Mouse (Mus musculus): ENCODE measurements around the gene Zfp110.
"Not testable (repeated sequence)": the region's sequence is repeated elsewhere in the genome, so short reads cannot be mapped to it uniquely, and the experiment has no call there.

The Zfp110 gene

DNA sequence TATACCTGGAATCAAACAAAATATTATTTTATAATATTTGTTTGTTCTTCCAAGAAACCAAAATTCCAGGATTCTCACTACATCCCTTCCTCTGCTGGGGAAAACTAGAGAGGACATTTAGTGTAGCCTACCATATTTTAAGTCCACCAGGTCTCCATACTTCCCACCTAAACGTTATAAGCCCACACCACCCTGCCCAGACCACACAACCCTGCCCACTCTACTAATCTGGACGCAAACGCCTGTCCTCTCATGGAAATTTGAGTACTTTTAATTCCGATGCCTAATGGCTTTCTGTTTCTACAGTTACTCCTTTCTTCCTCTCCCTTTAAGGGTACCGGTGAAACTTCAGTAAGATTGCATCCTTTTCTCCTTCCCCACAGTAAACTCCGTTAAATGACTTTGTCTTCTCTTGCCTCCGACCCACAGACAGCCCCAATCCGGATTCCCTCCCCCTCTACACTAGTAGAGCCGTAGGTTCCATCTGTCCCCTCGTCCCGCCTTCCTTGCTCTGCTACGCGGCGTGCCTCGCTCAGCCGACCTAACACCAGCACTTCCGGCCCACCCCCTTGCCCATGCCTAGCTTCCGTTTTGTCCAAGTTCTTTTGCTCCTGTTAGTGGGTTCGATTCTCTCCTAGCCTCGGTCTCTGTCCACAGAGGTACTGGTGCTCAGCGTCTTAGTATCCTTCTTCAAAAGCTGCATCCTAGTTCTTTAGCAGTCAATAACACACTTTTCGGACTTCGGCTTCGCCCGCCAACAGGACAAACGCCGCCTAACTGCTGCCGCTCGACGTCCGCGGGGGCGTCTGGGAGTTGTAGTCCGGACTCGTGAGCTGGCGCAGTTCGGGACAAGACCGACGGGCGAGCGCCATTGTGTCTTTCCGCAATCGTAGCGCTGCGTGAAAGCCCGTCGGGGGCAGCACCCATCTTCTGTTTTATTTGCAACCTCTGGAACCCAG, at the start of gene Zfp110:
TSS of gene Zfp110 (plus strand) at position 600 of the 959 bp plus-strand sequence.
- DNase-seq: peak; percentile 91

DNA sequence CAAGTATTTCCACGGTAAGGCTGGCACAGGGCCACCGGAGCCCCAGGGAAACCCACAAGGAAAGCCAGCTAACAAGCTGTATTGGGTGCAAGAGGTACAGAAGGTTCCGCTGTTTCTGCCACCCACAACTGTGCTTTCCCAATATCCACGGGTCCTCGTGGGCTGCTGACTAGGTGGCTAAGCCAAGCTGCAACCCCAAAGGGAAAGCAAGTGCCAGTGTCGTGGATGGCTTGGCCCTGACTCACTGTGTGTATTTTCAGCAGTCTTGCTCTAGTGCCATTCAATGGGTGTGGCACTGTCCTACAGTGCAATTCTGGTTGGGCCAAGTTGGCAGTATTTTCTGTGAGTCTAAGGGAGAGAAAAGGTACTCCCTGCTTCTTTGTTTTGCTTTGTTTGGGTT, 47.2 kb upstream of the Zfp110 start:
- no peak for DNase-seq

DNA sequence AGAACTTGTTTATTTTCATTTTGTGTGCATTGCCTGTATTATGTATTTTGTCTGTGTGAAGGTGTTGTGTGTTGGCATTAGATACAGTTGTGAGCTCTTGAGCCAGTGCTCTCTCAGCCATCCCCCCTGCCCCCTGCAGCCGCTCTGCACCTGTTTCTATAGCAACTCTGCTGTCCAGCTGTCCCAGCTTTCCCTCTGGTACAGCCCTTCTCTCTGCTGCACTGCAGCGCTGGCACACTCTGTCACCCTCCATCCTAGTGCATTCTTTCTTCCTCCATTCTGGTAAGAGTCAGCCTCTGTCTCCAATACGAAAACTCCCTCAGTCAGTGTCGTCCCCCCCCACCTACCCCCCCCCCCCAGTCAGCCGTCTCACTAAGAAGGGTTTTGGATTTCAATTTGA, 46.5 kb upstream of the Zfp110 start:
- DNase-seq: no peak

DNA sequence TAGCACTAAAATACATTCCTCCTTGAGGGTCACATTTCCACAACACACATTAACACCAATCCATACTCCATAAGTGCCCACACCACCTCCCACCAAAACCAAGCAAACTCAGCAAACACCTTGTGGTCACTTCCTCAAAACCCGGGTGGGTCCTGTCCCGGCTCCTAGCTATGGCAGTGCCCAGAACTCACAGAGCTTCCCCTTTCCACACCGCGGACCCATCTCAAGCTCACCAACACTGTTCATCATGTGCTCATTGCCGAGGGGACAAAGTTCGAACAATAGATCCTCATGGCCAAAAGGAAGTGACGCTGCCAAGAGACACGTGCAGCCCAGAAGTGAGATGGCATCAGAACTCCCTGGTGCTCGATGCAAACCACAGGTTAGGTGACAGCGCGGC, 41.9 kb upstream of the Zfp110 start:
- DNase-seq: not testable (repeated sequence)

DNA sequence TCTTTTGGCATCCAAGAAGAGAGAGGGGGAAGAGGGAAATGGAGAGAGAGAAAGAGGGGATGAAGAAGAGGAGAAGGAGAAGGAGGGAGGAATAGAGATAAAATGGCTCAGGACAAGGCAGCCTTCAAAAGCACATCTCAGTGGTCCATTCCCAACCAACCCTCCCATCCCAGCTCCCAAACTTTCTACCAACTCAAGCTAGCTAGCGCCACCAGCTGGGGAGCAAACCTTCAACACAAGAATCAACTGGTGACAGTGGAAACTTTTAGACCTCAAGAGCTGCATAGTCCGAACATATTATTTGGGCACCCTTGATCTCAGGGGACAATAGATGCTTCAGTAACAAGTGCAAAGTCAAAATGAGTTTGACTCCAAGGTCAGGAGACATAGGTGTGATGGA, 36.6 kb upstream of the Zfp110 start:
- no peak for DNase-seq

DNA sequence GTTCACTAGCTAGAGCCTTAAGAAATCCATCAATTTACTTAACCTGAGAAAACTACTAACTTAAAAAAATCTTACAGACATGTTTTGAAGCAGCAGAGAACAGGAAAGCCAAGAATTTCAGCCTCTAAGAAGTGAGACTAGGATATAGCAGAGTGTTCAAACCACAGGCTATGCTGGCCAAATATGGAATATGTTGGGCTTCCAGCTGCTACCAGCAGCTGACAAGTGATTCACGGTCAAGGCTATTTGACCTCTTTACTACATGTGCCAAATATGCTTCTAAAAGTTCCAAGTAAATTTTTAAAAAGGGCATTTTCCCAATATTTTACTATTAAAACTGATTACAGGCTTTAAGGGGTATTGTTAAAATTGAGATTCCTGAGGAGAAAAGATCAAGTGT, 35.0 kb upstream of the Zfp110 start:
- no peak for DNase-seq

DNA sequence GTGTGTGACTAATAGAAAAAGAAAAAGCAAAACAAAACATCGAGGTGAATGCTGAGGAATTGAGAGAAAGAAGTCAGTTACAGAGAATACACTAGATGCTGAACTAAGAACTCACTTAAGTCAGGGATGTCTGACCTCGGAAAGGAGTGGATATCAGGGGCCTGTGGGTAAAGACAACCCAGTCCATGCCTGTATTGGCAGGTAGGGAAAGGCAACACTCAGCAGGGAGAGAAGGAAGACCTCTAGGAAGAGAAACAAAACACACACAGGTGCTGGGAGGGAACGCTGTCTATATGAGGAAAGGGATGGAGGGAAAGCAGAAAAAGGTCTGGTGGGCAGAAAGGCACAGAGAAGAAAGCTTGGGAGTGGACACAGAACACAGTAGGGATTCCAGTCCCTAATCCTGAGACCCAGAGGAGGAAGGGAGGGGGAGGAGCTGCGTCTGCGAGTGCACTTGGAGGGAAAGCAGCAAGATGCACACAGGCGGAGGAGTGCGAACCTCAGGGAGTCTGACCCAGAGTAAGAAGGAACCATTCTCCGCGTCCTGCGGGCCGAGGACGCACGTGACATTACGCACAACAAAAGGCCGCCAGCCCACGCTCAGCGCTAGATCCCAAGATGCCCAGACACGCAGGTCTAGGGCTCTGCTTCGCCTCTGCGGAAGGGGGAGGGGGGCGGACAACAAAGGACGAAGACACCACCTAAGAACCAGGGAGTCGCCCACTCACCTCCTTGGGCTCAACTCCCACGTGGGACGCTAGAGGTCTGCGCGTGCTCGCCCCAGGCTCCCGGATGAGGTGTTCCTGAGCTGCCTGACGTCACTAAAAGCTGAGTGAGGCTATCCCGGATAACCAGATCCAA, 31.5 kb upstream of the Zfp110 start, which contains the start of gene Zscan18:
TSS of gene Zscan18 (minus strand) at position 770 of the 861 bp plus-strand sequence.
- DNase-seq: peak; percentile 56

DNA sequence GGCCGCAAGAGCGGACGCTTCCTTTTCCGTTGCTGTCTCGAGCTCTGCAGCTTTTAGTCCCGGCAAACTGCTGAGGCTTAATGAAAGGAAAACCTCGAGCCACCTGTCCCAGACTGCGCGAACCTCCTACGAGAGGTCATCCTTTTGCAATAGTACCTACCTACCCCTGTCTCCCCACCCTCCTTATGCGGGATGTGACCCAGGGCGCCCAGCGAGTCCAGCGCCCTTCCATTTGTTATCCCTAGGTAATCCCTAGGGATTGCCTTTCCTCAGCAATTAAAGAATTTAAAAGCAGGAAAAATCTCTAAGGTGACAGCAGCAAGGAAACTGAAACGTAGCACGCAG, 30.9 kb upstream of the Zfp110 start:
- no peak for DNase-seq

DNA sequence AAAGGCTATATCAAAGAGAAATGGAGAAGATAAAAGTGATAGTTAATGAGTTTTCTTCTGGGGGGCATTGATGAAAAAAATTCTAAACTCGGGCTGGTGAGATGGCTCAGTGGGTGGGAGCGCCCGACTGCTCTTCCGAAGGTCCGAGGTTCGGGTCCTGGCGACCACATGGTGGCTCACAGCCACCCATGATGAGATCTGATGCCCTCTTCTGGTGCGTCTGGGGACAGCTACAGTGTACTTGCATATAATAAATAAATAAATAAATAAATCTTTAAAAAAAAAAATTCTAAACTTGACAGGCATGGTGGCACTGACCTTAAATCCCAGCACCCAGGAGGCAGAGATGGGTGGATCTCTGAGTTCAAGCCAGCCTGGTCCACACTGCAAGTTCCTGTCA, 19.0 kb upstream of the Zfp110 start:
- DNase-seq: no peak

DNA sequence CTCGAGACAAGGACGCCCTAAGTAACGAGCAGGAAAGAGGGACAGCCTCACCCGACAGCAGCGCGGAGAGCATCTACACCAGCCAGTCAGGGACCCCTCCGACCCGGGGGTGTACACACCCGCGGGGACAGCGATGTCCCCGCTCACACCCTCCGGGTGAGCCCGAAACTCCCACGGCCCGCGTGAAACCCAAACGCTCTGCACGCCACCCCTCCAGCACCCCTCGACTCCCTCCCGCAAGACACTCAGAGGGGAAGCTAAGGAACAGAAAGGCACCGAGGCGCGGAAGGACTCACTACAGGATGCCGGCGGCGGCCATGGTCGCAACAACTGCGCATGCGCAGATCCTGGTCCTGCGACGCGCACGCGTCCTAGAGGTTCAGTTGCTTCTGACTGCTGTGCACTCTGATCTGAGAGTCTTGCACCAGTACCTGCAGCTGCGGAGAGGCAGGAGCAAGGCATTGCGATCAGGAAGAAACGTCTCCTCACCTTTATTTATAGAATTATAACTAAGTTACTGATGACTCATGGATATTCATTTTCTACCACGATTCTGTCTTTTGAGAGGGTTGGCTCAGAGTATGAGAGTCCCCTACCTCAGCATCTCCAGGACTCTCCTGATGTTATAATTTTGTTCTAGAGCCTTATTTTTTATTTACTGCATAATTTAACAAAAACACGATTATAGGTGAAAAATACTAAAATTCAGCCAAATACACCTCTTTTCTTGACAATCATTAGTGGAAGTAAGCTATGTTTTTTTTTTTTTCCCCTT, 15.9 kb upstream of the Zfp110 start, which contains the start of gene Zfp329:
TSS of gene Zfp329 (minus strand) at position 338 of the 775 bp plus-strand sequence.
- peak; percentile 92 for DNase-seq

DNA sequence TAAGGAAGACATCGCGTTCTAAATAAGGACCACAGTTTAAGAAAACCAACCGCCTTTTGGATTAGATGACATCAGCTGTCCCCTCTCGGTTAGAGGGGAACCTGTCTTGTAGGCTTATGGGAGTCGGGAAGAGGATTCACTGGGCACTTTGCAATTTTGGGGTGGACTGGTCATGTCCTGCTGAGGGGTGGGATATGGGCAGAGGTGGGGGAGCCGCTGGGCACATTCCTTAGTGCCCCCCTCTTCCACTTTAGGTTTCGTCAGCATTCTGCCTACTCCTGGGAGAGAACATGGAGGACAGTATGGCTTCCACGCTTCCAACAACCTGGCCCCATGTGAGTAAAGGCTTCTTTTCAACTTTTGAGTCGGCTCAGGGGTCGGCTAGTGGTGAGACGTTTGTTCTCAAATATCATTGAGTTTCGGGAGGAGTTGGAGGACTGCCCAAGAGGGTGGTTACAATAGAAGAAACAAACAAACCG, 671 bp downstream of the Zfp110 start:
- peak; percentile 45 for DNase-seq

DNA sequence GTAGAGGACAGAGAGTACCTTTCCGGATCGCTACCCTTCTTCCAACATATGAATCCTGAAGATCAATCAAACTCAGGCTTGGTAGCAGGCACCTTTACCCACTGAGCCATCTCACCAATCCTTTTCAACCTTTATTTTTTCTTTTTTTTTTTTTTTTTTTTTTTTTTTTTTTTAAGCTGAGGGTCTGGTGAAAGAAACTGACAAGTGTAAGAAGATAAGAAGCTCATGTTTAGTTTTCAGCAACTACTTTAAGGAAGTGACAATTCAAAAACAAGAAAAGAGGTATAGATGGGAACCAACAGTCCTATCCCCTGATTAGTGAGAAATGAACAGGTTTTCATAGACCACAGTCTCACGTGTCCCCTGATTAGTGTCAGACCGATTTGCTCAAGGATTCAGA, 1.2 kb downstream of the Zfp110 start:
- no peak for DNase-seq

DNA sequence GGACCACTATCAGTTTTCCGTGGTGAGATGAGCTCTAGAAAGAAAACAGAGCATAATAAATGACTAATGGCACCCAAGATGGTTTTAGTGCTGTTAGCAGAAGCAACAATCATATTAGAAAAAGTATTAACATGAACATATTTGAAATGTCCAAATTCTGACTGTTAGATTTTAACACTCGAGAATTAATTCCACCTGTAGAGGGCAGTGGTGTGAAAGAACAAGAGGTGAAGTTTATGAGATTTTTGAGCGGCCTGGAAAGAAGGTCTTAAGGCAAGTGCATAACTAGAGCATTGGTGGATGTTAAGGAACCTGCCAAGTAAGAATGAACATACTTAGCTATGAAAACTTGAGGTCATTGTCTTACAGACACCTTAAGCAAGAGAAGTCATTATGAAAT, 39.7 kb downstream of the Zfp110 start:
- peak; percentile 30 for DNase-seq

DNA sequence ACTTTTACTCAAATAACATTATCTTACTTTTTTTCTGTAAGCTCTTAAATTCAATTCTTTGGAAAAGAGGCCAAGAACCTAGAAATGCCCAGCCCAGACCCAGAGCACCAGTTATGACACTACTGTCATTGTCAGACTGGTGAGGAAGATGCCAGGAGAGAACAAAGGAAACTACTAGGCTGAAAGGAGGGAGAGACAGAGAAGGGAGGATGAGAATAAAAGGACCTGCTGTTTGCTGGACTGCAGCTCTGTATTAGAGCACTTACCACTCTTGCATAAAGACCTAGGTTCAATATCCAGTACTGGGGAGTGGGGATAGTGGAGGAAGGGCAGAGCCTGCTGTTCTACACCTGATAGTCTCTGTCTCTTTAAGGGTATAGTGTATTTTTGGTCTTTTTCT, 45.5 kb downstream of the Zfp110 start:
- no peak for DNase-seq

DNA sequence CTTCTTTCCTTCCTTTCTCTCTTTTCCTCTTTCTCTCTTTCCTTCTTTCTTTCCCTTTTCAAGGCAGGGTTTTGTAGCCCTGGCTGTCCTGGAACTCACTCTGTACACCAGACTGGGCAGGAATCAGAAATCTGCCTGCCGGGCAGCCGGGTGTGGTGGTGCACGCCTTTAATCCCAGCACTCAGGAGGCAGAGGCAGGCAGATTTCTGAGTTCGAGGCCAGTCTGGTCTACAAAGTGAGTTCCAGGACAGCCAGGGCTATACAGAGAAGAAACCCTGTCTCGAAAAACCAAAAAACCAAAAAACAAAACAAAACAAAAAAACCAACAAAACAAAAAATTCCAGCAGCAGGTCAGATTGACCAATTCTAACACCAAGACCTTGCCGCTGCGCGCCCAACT, 45.9 kb downstream of the Zfp110 start:
- not testable (repeated sequence) for DNase-seq

DNA sequence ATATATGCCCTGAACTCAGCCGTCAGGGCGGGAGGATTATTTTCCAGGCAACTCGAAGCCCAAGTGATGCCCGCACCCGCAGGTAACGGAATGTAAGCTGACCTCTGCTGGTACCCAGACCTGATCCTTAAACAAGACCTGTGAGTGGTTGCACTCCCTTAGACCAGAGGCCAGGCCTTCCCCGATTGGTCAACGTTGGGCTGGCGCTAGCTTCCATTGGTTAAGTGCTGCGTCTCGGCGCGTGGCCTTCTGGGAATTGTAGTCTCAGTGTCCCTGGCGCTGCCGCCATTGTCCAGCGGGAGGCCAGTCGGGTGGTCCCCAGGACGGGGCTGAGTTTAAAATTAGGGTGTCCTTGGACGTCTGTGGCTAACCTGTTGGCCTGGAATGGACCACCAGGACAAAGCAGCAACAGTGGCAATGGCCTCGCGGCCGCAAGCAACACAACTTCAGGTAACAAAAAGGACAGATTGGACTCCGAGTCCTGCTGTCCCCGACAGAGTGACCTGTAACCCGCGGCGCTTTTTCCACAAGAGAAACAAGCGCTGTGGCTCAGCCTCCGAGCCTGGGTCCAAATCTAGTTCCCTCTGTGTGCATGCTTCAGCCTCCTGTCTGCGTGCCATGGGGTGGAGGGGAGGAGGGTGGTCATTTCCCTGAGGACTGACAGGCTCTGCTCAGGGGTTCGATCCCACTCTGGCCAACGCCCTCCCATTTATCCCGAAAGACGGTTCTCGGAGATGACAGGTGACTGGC, 46.5 kb downstream of the Zfp110 start, which contains the start of gene Zfp128:
TSS of gene Zfp128 (plus strand) at position 267 of the 750 bp plus-strand sequence.
- peak; percentile 93 for DNase-seq

DNA sequence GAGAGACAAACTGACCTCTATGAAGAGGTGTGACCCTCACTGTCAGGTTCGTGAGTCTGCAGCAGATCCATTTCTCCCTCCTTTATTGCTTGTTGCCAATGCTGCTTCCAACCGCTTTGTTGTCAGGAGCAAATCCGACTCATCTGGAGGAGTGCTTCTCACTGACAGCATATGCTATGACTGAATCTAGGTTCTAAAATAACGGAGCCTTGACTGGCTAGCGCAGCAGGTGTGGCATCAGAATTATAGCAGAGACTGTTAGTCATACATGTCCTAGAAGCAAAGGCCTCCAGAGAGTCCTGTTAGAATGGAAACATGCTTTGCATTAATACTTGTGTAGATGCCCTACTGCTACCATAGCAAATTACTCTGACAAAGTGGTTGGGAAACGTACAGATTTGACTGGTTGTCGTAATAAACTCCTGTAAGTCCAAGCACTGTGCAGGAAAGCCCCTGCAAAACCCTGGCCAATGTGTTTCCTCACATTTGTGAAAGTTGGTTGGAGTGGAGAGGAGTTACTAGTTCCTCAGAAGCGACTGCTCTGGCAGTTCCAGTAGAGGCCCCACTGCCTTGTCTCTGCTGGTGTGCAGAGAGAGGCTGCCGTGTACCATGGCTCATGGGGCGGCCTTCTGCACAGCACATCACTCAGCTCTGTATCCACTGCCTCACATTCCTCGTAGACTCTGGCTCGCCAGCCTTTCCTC, 52.2 kb downstream of the Zfp110 start:
- DNase-seq: no peak

DNA sequence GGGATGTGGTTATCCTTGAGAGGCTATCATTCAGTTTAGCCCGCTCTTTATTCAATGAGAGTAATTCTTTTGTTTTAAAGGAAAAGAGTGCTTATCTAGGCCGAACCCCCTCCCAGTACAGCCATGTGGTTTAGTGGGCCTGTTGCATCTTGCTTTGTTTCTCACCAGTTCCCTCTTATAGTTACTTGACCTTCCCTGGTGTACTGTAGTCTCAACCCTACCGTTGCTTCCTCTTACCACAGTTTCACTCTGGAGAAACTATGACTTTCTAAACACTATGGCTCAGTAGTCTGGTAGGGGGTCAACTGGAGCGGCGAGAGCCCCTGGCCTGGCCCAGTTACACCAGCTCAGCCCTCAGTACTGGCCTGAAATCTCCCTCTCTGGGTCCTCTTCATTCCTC, 53.0 kb downstream of the Zfp110 start:
- DNase-seq: no peak

DNA sequence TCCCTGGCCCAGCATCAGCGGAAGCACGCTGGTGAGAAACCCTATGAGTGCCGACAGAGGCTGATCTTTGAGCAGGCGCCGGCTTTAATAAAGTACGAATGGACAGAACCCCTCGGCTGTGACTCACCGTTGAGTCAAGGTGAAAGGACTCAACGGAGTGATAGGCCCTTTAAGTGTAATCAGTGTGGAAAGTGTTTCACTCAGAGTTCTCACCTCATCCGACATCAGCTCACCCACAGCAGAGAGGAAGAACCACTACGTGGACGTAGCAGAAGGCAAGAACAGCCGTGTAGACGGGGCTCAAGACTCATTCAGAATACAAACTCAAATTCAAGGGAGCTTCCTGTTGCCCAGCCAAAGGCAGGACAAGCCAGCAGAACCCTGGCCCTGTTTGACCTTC, 56.4 kb downstream of the Zfp110 start:
- DNase-seq: no peak

DNA sequence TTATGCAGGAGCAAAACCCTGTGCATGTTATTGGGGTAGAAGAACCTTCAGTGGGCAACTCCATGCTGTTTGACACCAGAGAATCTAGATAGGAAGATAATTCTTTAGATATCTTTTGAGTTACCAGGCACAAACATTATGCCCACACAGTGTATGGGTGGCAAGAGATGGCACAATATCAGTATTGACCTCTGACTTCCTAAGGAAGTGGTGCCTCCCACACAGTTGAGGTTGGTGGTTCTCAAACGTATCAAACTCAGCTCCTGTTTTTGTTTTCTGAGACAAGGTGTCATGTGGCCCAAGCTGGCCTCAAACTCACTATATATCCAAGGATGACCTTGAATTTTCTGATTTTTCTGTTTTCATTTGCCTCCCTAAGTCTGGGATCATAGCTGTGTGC, 56.8 kb downstream of the Zfp110 start:
- DNase-seq: no peak
